Mouse (Mus musculus) ES-E14 (cell line): ENCODE results near the gene Tnni3. TPM values are rescaled to one million over a fixed set of nuclear protein-coding genes. Genes with fewer than 3 reads are reported as not detected.

ENCODE experiments used
- DNase-seq: peaks from one replicate; pipeline ENCODE4 v3.0.0-alpha.2; 2013; ENCODE audit warnings: low read depth, low spot score
- H3K27ac ChIP-seq: 2 replicates; pipeline ENCODE4 v1.5.1; 2012; ENCODE audit warnings: low read depth, mild to moderate bottlenecking, low read length, moderate library complexity, mixed read lengths; ENCODE audit not compliant: poor library complexity, insufficient read depth, severe bottlenecking
- H3K36me3 ChIP-seq: 2 replicates; pipeline ENCODE4 v1.6.1; 2012; ENCODE audit warnings: mild to moderate bottlenecking, low read length, moderate library complexity, mixed read lengths; ENCODE audit not compliant: control insufficient read depth, poor library complexity, insufficient read depth, severe bottlenecking
- H3K4me1 ChIP-seq, 2 experiments: fragments of 150-350 bp in 1 of 2; sonication (generic) in 1 of 2; 2 replicates each; pipeline ENCODE4 v1.6.1; 2012; ENCODE audit warnings: low read length in 2 of 2, mild to moderate bottlenecking in 1 of 2, mixed read lengths in 1 of 2; ENCODE audit not compliant: control insufficient read depth in 2 of 2, insufficient read depth in 2 of 2, poor library complexity in 1 of 2
- H3K4me3 ChIP-seq, 2 experiments: fragments of 150-350 bp in 1 of 2; sonication (generic) in 1 of 2; 2 replicates each; pipeline ENCODE4 v1.5.1; 2012; ENCODE audit warnings: low read length in 2 of 2, low read depth in 1 of 2, mild to moderate bottlenecking in 1 of 2, mixed read lengths in 1 of 2; ENCODE audit not compliant: insufficient read depth in 1 of 2, poor library complexity in 1 of 2, severe bottlenecking in 1 of 2
- H3K9ac ChIP-seq: 2 replicates; pipeline ENCODE4 v1.6.1; 2012; ENCODE audit warnings: low read depth, mild to moderate bottlenecking, low read length, mixed read lengths; ENCODE audit not compliant: poor library complexity, insufficient read depth, severe bottlenecking
- H3K9me3 ChIP-seq: fragments of 150-350 bp; sonication (generic); 2 replicates; pipeline ENCODE4 v1.6.1; 2012; ENCODE audit warnings: low read depth, mild to moderate bottlenecking, low read length; ENCODE audit not compliant: control insufficient read depth, insufficient read depth
- CHD2 ChIP-seq: IDR thresholded peaks from 2 replicates; pipeline ENCODE4 v1.6.1; 2014; ENCODE audit warnings: mild to moderate bottlenecking, low read depth, low read length, inconsistent platforms
- HCFC1 ChIP-seq: IDR thresholded peaks from 2 replicates; pipeline ENCODE4 v1.6.1; 2012; ENCODE audit warnings: low read length, inconsistent platforms, borderline replicate concordance; ENCODE audit not compliant: insufficient read depth
- MAFK ChIP-seq: IDR thresholded peaks from 2 replicates; pipeline ENCODE4 v1.6.1; 2014; ENCODE audit warnings: mild to moderate bottlenecking, low read depth, low read length, inconsistent platforms; ENCODE audit not compliant: insufficient read depth
- ZC3H11A ChIP-seq: IDR thresholded peaks from 2 replicates; pipeline ENCODE4 v1.6.1; 2012; ENCODE audit warnings: low read depth, mild to moderate bottlenecking, inconsistent platforms, low read length, borderline replicate concordance
- ZNF384 ChIP-seq: IDR thresholded peaks from 2 replicates; pipeline ENCODE4 v1.6.1; 2012; ENCODE audit warnings: low read depth, low read length, inconsistent platforms
- in situ Hi-C, 2 experiments: fragments of 600-800 bp; cut with MboI; formaldehyde crosslinking; loops; one replicate each; pipeline ENCODE4 v1.15.1; 2025; ENCODE audit warnings: low sequenced_read_pairs in 2 of 2, inconsistent platforms in 1 of 2; ENCODE audit not compliant: unreplicated experiment in 2 of 2
- total RNA-seq: library from RNA; depleted of rRNA; stranded (reverse); fragments of 300-350 nt; gene quantifications from 2 replicates; pipeline ENCODE4 v1.2.3, GENCODE M21; 2012

Tnni3 gene
- total RNA-seq, 1 experiment = 7.8 TPM

- Histone ChIP-seq H3K9me3 (no peaks in the 10 kb centered on the region), H3K4me3 (peak overlapping the region; percentile 92), H3K9ac (peak overlapping the region; percentile 88), H3K36me3 (peaks cover 6% of the 10 kb centered on the region), H3K27ac (no peak overlapping the region), H3K4me1 (no peaks in the 10 kb centered on the region; a peak in 1 of 4 replicates)
- in situ Hi-C loops = no loop called here
- DNase-seq = no peak
- TF ChIP-seq HCFC1 (no peak), MAFK (no peak), ZC3H11A (no peak), ZNF384 (no peak)
Measured at GRCm38 (mm10) chr7:4500892-4501471, 23.0 kb downstream of the Tnni3 start.

- no peak overlapping the region for H3K4me3 ChIP-seq
- no peak for TF ChIP-seq ZNF384
- TF ChIP-seq CHD2 = no peak
- TF ChIP-seq ZC3H11A = no peak
- TF ChIP-seq MAFK = no peak
- no peak for TF ChIP-seq HCFC1
- H3K9me3 ChIP-seq = no peaks in the 10 kb centered on the region
- peaks cover 6% of the 10 kb centered on the region for H3K36me3 ChIP-seq
- no peak overlapping the region for H3K9ac ChIP-seq
- in situ Hi-C loops = no loop called here
- DNase-seq = no peak
- no peak overlapping the region for H3K27ac ChIP-seq
- H3K4me1 ChIP-seq = no peaks in the 10 kb centered on the region; a peak in 1 of 4 replicates
Measured at GRCm38 (mm10) chr7:4499034-4499433, 25.0 kb downstream of the Tnni3 start.

GRCm38 (mm10) chr7:4498251-4498650 is 25.8 kb downstream of the Tnni3 start:
- no peak for TF ChIP-seq ZNF384
- TF ChIP-seq CHD2 = no peak
- TF ChIP-seq MAFK = no peak
- TF ChIP-seq HCFC1 = no peak
- TF ChIP-seq ZC3H11A = no peak
- Histone ChIP-seq H3K9me3 (no peaks in the 10 kb centered on the region), H3K4me3 (no peak overlapping the region), H3K27ac (no peak overlapping the region), H3K36me3 (peaks cover 6% of the 10 kb centered on the region), H3K4me1 (no peaks in the 10 kb centered on the region; a peak in 1 of 4 replicates), H3K9ac (no peak overlapping the region)
- DNase-seq = no peak
- in situ Hi-C loops = no loop called here

- Histone ChIP-seq H3K36me3 (peaks cover 9% of the 10 kb centered on the region), H3K4me1 (no peaks in the 10 kb centered on the region; a peak in 1 of 4 replicates), H3K4me3 (no peak overlapping the region), H3K9ac (no peak overlapping the region), H3K9me3 (no peaks in the 10 kb centered on the region), H3K27ac (no peak overlapping the region)
- no peak for DNase-seq
- in situ Hi-C loops = no loop called here
- TF ChIP-seq ZC3H11A (no peak), CHD2 (no peak), MAFK (no peak), ZNF384 (no peak), HCFC1 (no peak)
Measured at GRCm38 (mm10) chr7:4497271-4497903, 26.6 kb downstream of the Tnni3 start.
